9 mouse cellular contexts compared by ENCODE assay signal in genomic region chr6:86874711-86875375, GRCm38 (mm10). TPM values are rescaled to one million over a fixed set of nuclear protein-coding genes. Genes with fewer than 3 reads are reported as not detected.
DNase-seq lines count a peak whose midpoint lies in the region; ATAC-seq lines count a peak whose summit lies in the region.
"Had no signal": no experiment of that assay in that cellular context is flagged by ENCODE, and none has a peak within 500 bp of the region (broad histone marks: within the 10 kb centered on the region; RNA-seq: fewer than 3 reads in every experiment).

No protein-coding gene starts in this region.

- H3K4me1 ChIP-seq in heart, embryonic 15.5 days (replicated peaks): peaks cover 46% of the 10 kb centered on the region
- peaks cover 8% of the 10 kb centered on the region; the same call in 1 of the 2 replicates for H3K4me1 ChIP-seq in limb, embryonic 13.5 days

- no peaks in the 10 kb centered on the region for H3K9me3 ChIP-seq in heart, embryonic 15.5 days (replicated peaks)
- no peaks in the 10 kb centered on the region for H3K9me3 ChIP-seq in limb, embryonic 13.5 days

- H3K4me2 ChIP-seq in heart, embryonic 15.5 days: no peak overlapping the region
- no peak overlapping the region for H3K4me2 ChIP-seq in limb, embryonic 13.5 days (replicated peaks)

- no peak for ATAC-seq in heart, embryonic 15.5 days (replicated peaks; ENCODE audit: insufficient number of reproducible peaks, insufficient read depth, low FRiP score, low read depth)
- no peak for ATAC-seq in limb, embryonic 13.5 days (ENCODE audit: low FRiP score, low read depth)
- no peak for ATAC-seq in activated CD4-positive, CD25-positive, alpha-beta regulatory T cell, adult 4 months

- no peaks in the 10 kb centered on the region for H3K27me3 ChIP-seq in heart, embryonic 15.5 days
- no peaks in the 10 kb centered on the region for H3K27me3 ChIP-seq in limb, embryonic 13.5 days

- intact Hi-C loops in heart, postnatal 25 days (cut with DNase I): loop anchor here (5.0 kb wide), 1 partner anchor 43 kb away; no protein-coding TSS in a partner anchor

- H3K9ac ChIP-seq in heart, embryonic 15.5 days: no peak overlapping the region
- no peak overlapping the region for H3K9ac ChIP-seq in limb, embryonic 13.5 days

- no peak for DNase-seq in heart, postnatal 25 days (ENCODE audit: low spot score)
- DNase-seq in lung, adult 18-20 months: peak; percentile 26 to 30
- no peak for DNase-seq in lung, postnatal 25 days (ENCODE audit: low spot score)
- peak; percentile 59 for DNase-seq in adipocyte (ENCODE audit: low spot score)
- DNase-seq in gastrocnemius, postnatal 25 days: no peak

- 78% methylated on average over 6 of the region's 6 CpGs for WGBS in heart, embryonic 15.5 days
- WGBS in limb, embryonic 13.5 days: 77% methylated on average over 6 of the region's 6 CpGs

- H3K27ac ChIP-seq in heart, embryonic 15.5 days: peak overlapping the region; percentile 29
- H3K27ac ChIP-seq in limb, embryonic 13.5 days: peak overlapping the region; percentile 23; the same call in 1 of the 2 replicates
- H3K27ac ChIP-seq: macrophage had no signal

- peaks cover 7% of the 10 kb centered on the region; the same call in 1 of the 2 replicates for H3K36me3 ChIP-seq in heart, embryonic 15.5 days
- peaks cover 5% of the 10 kb centered on the region for H3K36me3 ChIP-seq in limb, embryonic 13.5 days

- H3K4me3 ChIP-seq in heart, embryonic 15.5 days: no peak overlapping the region
- H3K4me3 ChIP-seq in limb, embryonic 13.5 days: no peak overlapping the region

RNA-seq across cellular contexts. Expression of gene Aak1, which starts 25.5 kb away (rescaled TPM):
- polyA plus RNA-seq in heart, embryonic 15.5 days (2015; fragmentation: Nextera tagmentation; extraction: Ambion mirVana): 16.6 and 21.8 TPM in 2 replicates
- 10 to 100 TPM; 75.4 to 89.1 TPM for total RNA-seq in heart, postnatal 25 days (2021)
- polyA plus RNA-seq in limb, embryonic 13.5 days (2015; fragmentation: Nextera tagmentation; extraction: Ambion mirVana): 15.6 and 18.8 TPM in 2 replicates
- polyA plus RNA-seq in activated CD4-positive, CD25-positive, alpha-beta regulatory T cell, adult 4 months (2017; shearing (Covaris generic)): 10 to 100 TPM; 20.8 to 23.4 TPM
- 10 to 100 TPM; 33.1 to 33.3 TPM for total RNA-seq in gastrocnemius, postnatal 25 days (2021)

Comparison
In these comparisons a context has a peak if more than half of its experiments do, and no peak if none do; other contexts are left out.
1. DNase-seq: peak in lung, adult 18-20 months (2 of 2) and adipocyte (single experiment); none in heart, postnatal 25 days (single experiment), lung, postnatal 25 days (single experiment) and gastrocnemius, postnatal 25 days (single experiment).